Mouse (Mus musculus): ENCODE measurements around the gene Kctd20.

DNA sequence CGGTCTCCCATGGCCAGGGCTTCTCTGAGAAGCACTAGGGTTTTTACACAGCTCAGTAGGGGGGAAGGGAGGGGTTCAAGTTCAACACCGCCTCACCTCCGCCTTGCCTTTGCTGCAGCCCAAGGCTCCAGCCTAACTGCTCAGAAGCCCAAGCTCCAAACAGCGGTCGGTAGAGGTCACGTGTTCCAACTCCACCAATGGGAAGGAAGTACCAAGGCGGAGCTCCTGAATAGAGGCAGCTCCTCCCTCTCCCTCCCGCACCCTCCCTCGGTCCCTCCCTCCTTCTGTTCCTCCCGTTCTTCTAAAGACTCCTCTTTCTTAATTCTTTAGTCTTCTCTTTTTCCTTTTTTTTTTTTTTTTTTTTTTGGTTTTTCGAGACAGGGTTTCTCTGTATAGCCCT is 9.6 kb upstream of the Kctd20 start:
- TF ChIP-seq CTCF (IDR thresholded peaks at IDR 0.05; ENCODE audit: insufficient read depth, low read depth, low read length) (no peak), POLR2A (IDR thresholded peaks at IDR 0.05; ENCODE audit: insufficient read depth, low read depth, low read length) (no peak)
